ENCODE assay signal across 18 mouse cellular contexts in the genomic region with DNA sequence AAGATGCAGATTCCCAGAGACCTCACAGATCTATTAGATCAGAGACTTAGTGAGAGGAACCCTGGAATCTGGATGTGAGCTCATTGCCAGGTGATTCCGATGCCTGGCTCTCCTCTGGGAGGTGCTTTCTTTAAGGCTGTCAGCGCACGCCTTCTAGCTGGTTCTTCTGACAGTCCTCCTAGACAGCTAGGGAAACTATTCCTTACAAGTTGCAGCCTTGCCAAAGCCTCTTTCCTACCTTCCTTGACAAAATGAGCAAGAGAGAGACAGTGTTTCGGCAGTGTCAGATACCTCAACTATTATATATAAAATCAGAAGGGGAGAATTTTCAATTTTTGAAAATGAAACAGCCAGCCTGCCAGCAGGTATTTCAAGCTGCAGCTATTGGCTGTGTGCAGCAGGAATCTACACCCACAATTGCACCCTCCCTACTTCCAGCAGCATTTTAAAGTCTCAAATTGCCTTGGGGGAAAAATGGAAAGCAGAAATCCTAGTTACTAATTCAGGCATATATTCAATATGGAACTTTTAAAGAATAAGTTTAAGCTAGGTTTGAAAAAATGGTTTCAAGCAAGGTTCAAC.
DNase-seq lines count a peak whose midpoint lies in the region; ATAC-seq lines count a peak whose summit lies in the region.
"Had no signal": no experiment of that assay in that cellular context is flagged by ENCODE, and none has a peak within 500 bp of the region (broad histone marks: within the 10 kb centered on the region; RNA-seq: fewer than 3 reads in every experiment).

No protein-coding gene starts in this region.

- no peaks in the 10 kb centered on the region for H3K27me3 ChIP-seq in hindbrain, embryonic 13.5 days
- H3K27me3 ChIP-seq in hindbrain, embryonic 12.5 days = no peaks in the 10 kb centered on the region
- H3K27me3 ChIP-seq: forebrain, embryonic 13.5 days had no signal

- no peaks in the 10 kb centered on the region for H3K9me3 ChIP-seq in hindbrain, embryonic 13.5 days
- no peaks in the 10 kb centered on the region for H3K9me3 ChIP-seq in hindbrain, embryonic 12.5 days (replicated peaks)
- H3K9me3 ChIP-seq: embryonic facial prominence, embryonic 10.5 days; forebrain, embryonic 13.5 days; heart, embryonic 13.5 days had no signal

- no peak overlapping the region for H3K9ac ChIP-seq in hindbrain, embryonic 13.5 days
- H3K9ac ChIP-seq in hindbrain, embryonic 12.5 days = no peak overlapping the region
- H3K9ac ChIP-seq: forebrain, embryonic 13.5 days; heart, embryonic 13.5 days had no signal

- no peaks in the 10 kb centered on the region; the same call in 1 of the 2 replicates for H3K4me1 ChIP-seq in hindbrain, embryonic 13.5 days (replicated peaks)
- no peaks in the 10 kb centered on the region for H3K4me1 ChIP-seq in hindbrain, embryonic 12.5 days
- H3K4me1 ChIP-seq: embryonic facial prominence, embryonic 10.5 days; heart, embryonic 13.5 days had no signal

- intact Hi-C loops in left cerebral cortex, postnatal 25 days (cut with DNase I) = loop anchor here (5.0 kb wide), 1 partner anchor 115 kb away; a partner anchor contains a TSS

- DNase-seq in frontal cortex, postnatal 25 days (ENCODE audit: low spot score in 2 of 2) = no peak
- peak; percentile 15 to 62 for DNase-seq in left cerebral cortex, postnatal 25 days (ENCODE audit: low spot score in 2 of 2)
- no peak for DNase-seq in left cerebral cortex, adult 8-10 months (ENCODE audit: low spot score in 2 of 2)
- peak; percentile 14 for DNase-seq in right cerebral cortex, postnatal 25 days
- no peak for DNase-seq in right cerebral cortex, postnatal 4 days
- DNase-seq: adrenal gland, postnatal 14 days; cerebellum, adult 18-20 months; cerebellum, adult 9-11 months; gastrocnemius, postnatal 14 days; heart, adult 2 months; heart, postnatal 36 days had no signal

- H3K27ac ChIP-seq in hindbrain, embryonic 13.5 days = peak overlapping the region; percentile 19; the same call in 1 of the 2 replicates
- H3K27ac ChIP-seq in hindbrain, embryonic 12.5 days = no peak overlapping the region
- H3K27ac ChIP-seq: embryonic facial prominence, embryonic 10.5 days; forebrain, embryonic 13.5 days; heart, adult 2 months; heart, embryonic 13.5 days; hindbrain, postnatal 0 days had no signal

- H3K4me2 ChIP-seq in hindbrain, embryonic 13.5 days = no peak overlapping the region
- H3K4me2 ChIP-seq in hindbrain, embryonic 12.5 days (replicated peaks) = no peak overlapping the region
- H3K4me2 ChIP-seq: forebrain, embryonic 13.5 days; heart, embryonic 13.5 days had no signal

- no peak overlapping the region for H3K4me3 ChIP-seq in hindbrain, embryonic 13.5 days
- H3K4me3 ChIP-seq in hindbrain, embryonic 12.5 days = no peak overlapping the region
- H3K4me3 ChIP-seq: embryonic facial prominence, embryonic 10.5 days; forebrain, embryonic 13.5 days; heart, adult 2 months; heart, embryonic 13.5 days had no signal

- 0 out of 2 replicates have a peak, but pooled peaks cover 2% of the 10 kb centered on the region for H3K36me3 ChIP-seq in hindbrain, embryonic 13.5 days
- no peaks in the 10 kb centered on the region for H3K36me3 ChIP-seq in hindbrain, embryonic 12.5 days
- H3K36me3 ChIP-seq: embryonic facial prominence, embryonic 10.5 days; heart, embryonic 13.5 days had no signal

- WGBS in hindbrain, embryonic 13.5 days = 90% methylated on average over 4 of the region's 4 CpGs
- WGBS in hindbrain, embryonic 12.5 days = 90% methylated on average over 4 of the region's 4 CpGs

- peak; percentile 88 for ATAC-seq in frontal cortex, adult (ENCODE audit: low TSS enrichment)
- ATAC-seq in hindbrain, embryonic 13.5 days (ENCODE audit: low FRiP score) = no peak
- no peak for ATAC-seq in hindbrain, embryonic 12.5 days (ENCODE audit: low FRiP score)
- ATAC-seq: forebrain, embryonic 13.5 days; hindbrain, postnatal 0 days had no signal

Comparison
In these comparisons a context has a peak if more than half of its experiments do, and no peak if none do; other contexts are left out.
1. DNase-seq: peak in left cerebral cortex, postnatal 25 days (2 of 2) and right cerebral cortex, postnatal 25 days (single experiment); none in frontal cortex, postnatal 25 days (0 of 2), left cerebral cortex, adult 8-10 months (0 of 2) and right cerebral cortex, postnatal 4 days (single experiment).